Mouse (Mus musculus): Measurements from ENCODE around the gene Zfp786. TPM values are rescaled to one million over a fixed set of nuclear protein-coding genes. Genes with fewer than 3 reads are reported as not detected.

The Zfp786 gene
- total and polyA plus RNA-seq, 3 experiments: 0.26 to 9.3 (median 1.1) TPM

- ATAC-seq (ENCODE audit: extremely low read depth, insufficient number of reproducible peaks, low FRiP score, poor library complexity, severe bottlenecking) (no peak), DNase-seq (ENCODE audit: low spot score) (no peak)
- H3K4me3 ChIP-seq (ENCODE audit: low read depth, low read length): no peak overlapping the region
- peaks cover 21% of the 10 kb centered on the region for H3K4me1 ChIP-seq (ENCODE audit: insufficient read depth, low read depth, low read length)
- no peak for TF ChIP-seq TAL1 (conservative IDR thresholded peaks at IDR 0.05; ENCODE audit: low read depth, low read length)
- no peak for TF ChIP-seq GATA1 (IDR thresholded peaks at IDR 0.05; ENCODE audit: borderline replicate concordance, low read length)
- no peak for TF ChIP-seq GATA2 (IDR thresholded peaks at IDR 0.05; ENCODE audit: borderline replicate concordance, low read depth, low read length)
- TF ChIP-seq POLR2AphosphoS5 (IDR thresholded peaks at IDR 0.05; ENCODE audit: insufficient replicate concordance, low read depth, low read length): no peak
- TF ChIP-seq CTCF (IDR thresholded peaks at IDR 0.05; ENCODE audit: low read depth, low read length): no peak
- no peaks in the 10 kb centered on the region for H3K9me3 ChIP-seq (replicated peaks)
- H3K27me3 ChIP-seq (ENCODE audit: insufficient read depth, low read length): no peaks in the 10 kb centered on the region
- peaks cover 13% of the 10 kb centered on the region for H3K36me3 ChIP-seq (replicated peaks)
Measured at GRCm38 (mm10) chr6:47827462-47827861, 3.2 kb downstream of the Zfp786 start.

GRCm38 (mm10) chr6:47824241-47824640, 6.4 kb downstream of the Zfp786 start:
- ATAC-seq (ENCODE audit: extremely low read depth, insufficient number of reproducible peaks, low FRiP score, poor library complexity, severe bottlenecking) (no peak), DNase-seq (ENCODE audit: low spot score) (no peak)
- Histone ChIP-seq H3K4me1 (ENCODE audit: insufficient read depth, low read depth, low read length) (peaks cover 11% of the 10 kb centered on the region), H3K9me3 (replicated peaks) (no peaks in the 10 kb centered on the region), H3K36me3 (replicated peaks) (peaks cover 34% of the 10 kb centered on the region), H3K4me3 (ENCODE audit: low read depth, low read length) (no peak overlapping the region), H3K27me3 (ENCODE audit: insufficient read depth, low read length) (no peaks in the 10 kb centered on the region)
- no peak for TF ChIP-seq GATA2 (IDR thresholded peaks at IDR 0.05; ENCODE audit: borderline replicate concordance, low read depth, low read length)
- TF ChIP-seq CTCF (IDR thresholded peaks at IDR 0.05; ENCODE audit: low read depth, low read length): no peak
- TF ChIP-seq GATA1 (IDR thresholded peaks at IDR 0.05; ENCODE audit: borderline replicate concordance, low read length): no peak
- no peak for TF ChIP-seq TAL1 (conservative IDR thresholded peaks at IDR 0.05; ENCODE audit: low read depth, low read length)
- no peak for TF ChIP-seq POLR2AphosphoS5 (IDR thresholded peaks at IDR 0.05; ENCODE audit: insufficient replicate concordance, low read depth, low read length)

DNA sequence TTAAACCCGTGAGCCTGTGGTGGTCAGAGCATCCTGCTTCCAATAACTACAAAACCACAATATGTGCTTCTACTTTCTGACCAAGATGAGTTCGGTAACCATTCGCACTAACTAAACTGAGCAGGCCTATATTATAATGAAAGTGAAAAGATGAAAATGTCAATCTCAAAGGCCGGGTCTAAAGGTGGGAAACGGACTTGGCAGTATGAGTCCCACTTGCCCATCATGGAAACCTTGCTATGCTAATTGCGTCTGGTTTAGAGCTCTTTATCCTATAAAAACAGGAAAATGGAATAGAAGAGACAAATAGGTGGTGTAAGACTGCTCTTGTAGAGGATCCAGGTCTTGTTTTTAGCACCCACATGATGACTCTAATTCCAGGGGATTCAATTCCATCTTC, 8.9 kb downstream of the Zfp786 start:
- Histone ChIP-seq H3K4me3 (ENCODE audit: low read depth, low read length) (no peak overlapping the region), H3K9me3 (replicated peaks) (no peaks in the 10 kb centered on the region), H3K27me3 (ENCODE audit: insufficient read depth, low read length) (no peaks in the 10 kb centered on the region), H3K36me3 (replicated peaks) (peaks cover 34% of the 10 kb centered on the region), H3K4me1 (ENCODE audit: insufficient read depth, low read depth, low read length) (peaks cover 8% of the 10 kb centered on the region)
- DNase-seq (ENCODE audit: low spot score) (no peak), ATAC-seq (ENCODE audit: extremely low read depth, insufficient number of reproducible peaks, low FRiP score, poor library complexity, severe bottlenecking) (no peak)
- TF ChIP-seq CTCF (IDR thresholded peaks at IDR 0.05; ENCODE audit: low read depth, low read length): no peak
- TF ChIP-seq GATA1 (IDR thresholded peaks at IDR 0.05; ENCODE audit: borderline replicate concordance, low read length): no peak
- no peak for TF ChIP-seq GATA2 (IDR thresholded peaks at IDR 0.05; ENCODE audit: borderline replicate concordance, low read depth, low read length)
- no peak for TF ChIP-seq TAL1 (conservative IDR thresholded peaks at IDR 0.05; ENCODE audit: low read depth, low read length)
- TF ChIP-seq POLR2AphosphoS5 (IDR thresholded peaks at IDR 0.05; ENCODE audit: insufficient replicate concordance, low read depth, low read length): no peak

GRCm38 (mm10) chr6:47821236-47821635, 9.4 kb downstream of the Zfp786 start:
- no peak for DNase-seq (ENCODE audit: low spot score)
- Histone ChIP-seq H3K36me3 (replicated peaks) (peaks cover 34% of the 10 kb centered on the region), H3K9me3 (replicated peaks) (no peaks in the 10 kb centered on the region), H3K27me3 (ENCODE audit: insufficient read depth, low read length) (no peaks in the 10 kb centered on the region), H3K4me3 (ENCODE audit: low read depth, low read length) (no peak overlapping the region), H3K4me1 (ENCODE audit: insufficient read depth, low read depth, low read length) (peaks cover 8% of the 10 kb centered on the region)
- ATAC-seq (ENCODE audit: extremely low read depth, insufficient number of reproducible peaks, low FRiP score, poor library complexity, severe bottlenecking): no peak
- TF ChIP-seq GATA2 (IDR thresholded peaks at IDR 0.05; ENCODE audit: borderline replicate concordance, low read depth, low read length) (no peak), TAL1 (conservative IDR thresholded peaks at IDR 0.05; ENCODE audit: low read depth, low read length) (no peak), POLR2AphosphoS5 (IDR thresholded peaks at IDR 0.05; ENCODE audit: insufficient replicate concordance, low read depth, low read length) (no peak), CTCF (IDR thresholded peaks at IDR 0.05; ENCODE audit: low read depth, low read length) (no peak), GATA1 (IDR thresholded peaks at IDR 0.05; ENCODE audit: borderline replicate concordance, low read length) (no peak)

GRCm38 (mm10) chr6:47819626-47820325, 10.9 kb downstream of the Zfp786 start:
- Histone ChIP-seq H3K27me3 (ENCODE audit: insufficient read depth, low read length) (no peaks in the 10 kb centered on the region), H3K4me1 (ENCODE audit: insufficient read depth, low read depth, low read length) (peaks cover 8% of the 10 kb centered on the region), H3K36me3 (replicated peaks) (peaks cover 31% of the 10 kb centered on the region), H3K4me3 (ENCODE audit: low read depth, low read length) (no peak overlapping the region), H3K9me3 (replicated peaks) (no peaks in the 10 kb centered on the region)
- ATAC-seq (ENCODE audit: extremely low read depth, insufficient number of reproducible peaks, low FRiP score, poor library complexity, severe bottlenecking): no peak
- DNase-seq (ENCODE audit: low spot score): no peak
- TF ChIP-seq CTCF (IDR thresholded peaks at IDR 0.05; ENCODE audit: low read depth, low read length): no peak
- TF ChIP-seq GATA1 (IDR thresholded peaks at IDR 0.05; ENCODE audit: borderline replicate concordance, low read length): no peak
- no peak for TF ChIP-seq POLR2AphosphoS5 (IDR thresholded peaks at IDR 0.05; ENCODE audit: insufficient replicate concordance, low read depth, low read length)
- no peak for TF ChIP-seq GATA2 (IDR thresholded peaks at IDR 0.05; ENCODE audit: borderline replicate concordance, low read depth, low read length)
- no peak for TF ChIP-seq TAL1 (conservative IDR thresholded peaks at IDR 0.05; ENCODE audit: low read depth, low read length)

DNA sequence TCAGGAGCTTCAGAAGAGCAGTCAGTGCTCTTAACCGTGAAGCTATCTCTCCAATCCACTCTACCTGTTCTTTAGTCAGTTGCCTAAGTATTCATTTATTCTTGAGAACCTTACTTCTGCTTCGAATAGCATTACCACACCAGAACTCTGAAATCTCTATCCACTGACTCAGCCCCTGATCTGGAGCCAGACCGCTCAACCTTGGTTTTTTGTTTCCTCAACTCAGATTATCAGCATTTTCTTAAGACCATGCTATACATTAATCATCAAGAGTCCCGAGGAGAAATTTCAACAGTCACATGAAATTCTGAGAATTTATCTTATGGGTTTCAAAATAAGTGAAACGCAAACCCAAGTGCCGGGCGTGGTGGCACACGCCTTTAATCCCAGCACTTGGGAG, 11.9 kb downstream of the Zfp786 start:
- TF ChIP-seq TAL1 (conservative IDR thresholded peaks at IDR 0.05; ENCODE audit: low read depth, low read length): no peak
- no peak for TF ChIP-seq GATA1 (IDR thresholded peaks at IDR 0.05; ENCODE audit: borderline replicate concordance, low read length)
- DNase-seq (ENCODE audit: low spot score) (no peak), ATAC-seq (ENCODE audit: extremely low read depth, insufficient number of reproducible peaks, low FRiP score, poor library complexity, severe bottlenecking) (no peak)
- H3K27me3 ChIP-seq (ENCODE audit: insufficient read depth, low read length): no peaks in the 10 kb centered on the region
- H3K9me3 ChIP-seq (replicated peaks): no peaks in the 10 kb centered on the region
- no peak overlapping the region for H3K4me3 ChIP-seq (ENCODE audit: low read depth, low read length)
- H3K36me3 ChIP-seq (replicated peaks): peaks cover 28% of the 10 kb centered on the region
- peaks cover 8% of the 10 kb centered on the region for H3K4me1 ChIP-seq (ENCODE audit: insufficient read depth, low read depth, low read length)

Measured in G1E (cell line).